Mouse (Mus musculus): ENCODE measurements at regions not wholly inside any gene's neighbourhood (a gene's known extent, or its start where the extent isn't known, plus 50 kb on each side); places are given as distances from the start of the nearest gene placed in this dataset.
"Not testable (repeated sequence)": the region's sequence is repeated elsewhere in the genome, so short reads cannot be mapped to it uniquely, and the experiment has no call there.

DNA sequence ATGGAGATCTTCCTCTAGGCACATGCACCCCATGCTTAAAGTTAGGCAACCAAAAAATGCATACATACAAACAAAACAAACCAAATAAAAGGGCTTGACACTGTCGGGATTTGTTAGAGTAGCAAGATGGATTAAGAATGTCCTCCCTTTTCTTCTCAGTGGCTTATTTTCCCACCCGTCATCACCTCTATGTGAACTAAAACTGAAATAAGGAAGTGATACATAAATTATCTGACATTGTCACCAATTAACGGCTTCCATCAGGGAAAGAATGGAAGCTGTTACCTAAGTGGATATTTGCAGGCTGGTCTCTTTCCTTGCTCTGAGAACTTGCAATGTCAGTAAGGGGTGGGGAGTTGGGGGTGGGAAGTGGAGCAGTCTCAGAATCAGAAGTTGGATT, 541.5 kb downstream of the Diaph3 start:
- no peaks in the 10 kb centered on the region for H3K36me3 ChIP-seq (ENCODE audit: control insufficient read depth, insufficient read depth, low read length)
- H3K4me3 ChIP-seq (ENCODE audit: low read depth, low read length), result no peak overlapping the region
- H3K27me3 ChIP-seq (replicated peaks; ENCODE audit: control insufficient read depth, insufficient read depth, low read length), result no peaks in the 10 kb centered on the region
- DNase-seq (ENCODE audit: low spot score) (no peak), ATAC-seq (ENCODE audit: low read depth) (no peak)
- 75% methylated on average over 3 of the region's 3 CpGs for WGBS
- no peaks in the 10 kb centered on the region for H3K4me1 ChIP-seq (ENCODE audit: control insufficient read depth, insufficient read depth, low read length)
- H3K4me2 ChIP-seq (ENCODE audit: low read depth, low read length), result no peak overlapping the region
- no peak overlapping the region for H3K9ac ChIP-seq (ENCODE audit: low read depth, low read length)
- no peaks in the 10 kb centered on the region for H3K9me3 ChIP-seq (ENCODE audit: control insufficient read depth, low read length)
- H3K27ac ChIP-seq (replicated peaks; ENCODE audit: low read depth, low read length), result no peak overlapping the region

GRCm38 (mm10) chr14:86588525-86588924, 552.5 kb downstream of the Diaph3 start:
- Histone ChIP-seq H3K9me3 (ENCODE audit: control insufficient read depth, low read length) (no peaks in the 10 kb centered on the region), H3K27ac (replicated peaks; ENCODE audit: low read depth, low read length) (no peak overlapping the region), H3K4me2 (ENCODE audit: low read depth, low read length) (no peak overlapping the region), H3K27me3 (replicated peaks; ENCODE audit: control insufficient read depth, insufficient read depth, low read length) (no peaks in the 10 kb centered on the region), H3K4me1 (ENCODE audit: control insufficient read depth, insufficient read depth, low read length) (no peaks in the 10 kb centered on the region), H3K36me3 (ENCODE audit: control insufficient read depth, insufficient read depth, low read length) (no peaks in the 10 kb centered on the region), H3K9ac (ENCODE audit: low read depth, low read length) (no peak overlapping the region), H3K4me3 (ENCODE audit: low read depth, low read length) (no peak overlapping the region)
- DNase-seq (ENCODE audit: low spot score) (no peak), ATAC-seq (ENCODE audit: low read depth) (no peak)
- WGBS, result 85% methylated on average over 2 of the region's 2 CpGs

DNA sequence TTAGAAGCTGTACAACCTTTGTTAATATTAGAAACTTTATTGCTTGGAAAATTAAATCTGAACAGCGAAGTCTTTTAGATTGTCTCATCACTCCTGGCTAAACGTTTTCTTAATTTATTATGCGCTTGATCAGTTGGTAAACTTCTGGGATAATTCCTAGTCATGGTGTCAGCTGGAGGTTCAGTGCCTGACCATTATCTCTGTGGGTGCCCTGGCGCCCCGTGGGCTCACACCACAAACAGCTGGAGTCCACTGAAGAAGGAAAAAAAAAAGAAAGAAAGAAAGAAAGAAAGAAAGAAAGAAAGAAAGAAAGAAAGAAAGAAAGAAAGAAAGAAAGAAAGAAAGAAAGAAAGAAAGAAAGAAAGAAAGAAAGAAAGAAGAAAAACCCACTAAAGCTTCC, 555.1 kb downstream of the Diaph3 start:
- H3K27ac ChIP-seq (replicated peaks; ENCODE audit: low read depth, low read length); H3K9ac ChIP-seq (ENCODE audit: low read depth, low read length); H3K4me3 ChIP-seq (ENCODE audit: low read depth, low read length); DNase-seq (ENCODE audit: low spot score); H3K4me1 ChIP-seq (ENCODE audit: control insufficient read depth, insufficient read depth, low read length); H3K27me3 ChIP-seq (replicated peaks; ENCODE audit: control insufficient read depth, insufficient read depth, low read length); ATAC-seq (ENCODE audit: low read depth); H3K9me3 ChIP-seq (ENCODE audit: control insufficient read depth, low read length); H3K36me3 ChIP-seq (ENCODE audit: control insufficient read depth, insufficient read depth, low read length); H3K4me2 ChIP-seq (ENCODE audit: low read depth, low read length): not testable (repeated sequence)
- WGBS, result 53% methylated on average over 5 of the region's 5 CpGs

GRCm38 (mm10) chr14:86562728-86563127, 578.3 kb downstream of the Diaph3 start:
- Histone ChIP-seq H3K9me3 (ENCODE audit: control insufficient read depth, low read length) (no peaks in the 10 kb centered on the region), H3K4me1 (ENCODE audit: control insufficient read depth, insufficient read depth, low read length) (no peaks in the 10 kb centered on the region), H3K9ac (ENCODE audit: low read depth, low read length) (no peak overlapping the region), H3K4me2 (ENCODE audit: low read depth, low read length) (no peak overlapping the region), H3K4me3 (ENCODE audit: low read depth, low read length) (no peak overlapping the region), H3K27ac (replicated peaks; ENCODE audit: low read depth, low read length) (no peak overlapping the region), H3K36me3 (ENCODE audit: control insufficient read depth, insufficient read depth, low read length) (no peaks in the 10 kb centered on the region), H3K27me3 (replicated peaks; ENCODE audit: control insufficient read depth, insufficient read depth, low read length) (no peaks in the 10 kb centered on the region)
- ATAC-seq (ENCODE audit: low read depth) (no peak), DNase-seq (ENCODE audit: low spot score) (peak; percentile 12)
- WGBS, result 57% methylated on average over 2 of the region's 2 CpGs

- ATAC-seq (ENCODE audit: low read depth), result no peak
- Histone ChIP-seq H3K36me3 (ENCODE audit: control insufficient read depth, insufficient read depth, low read length) (no peaks in the 10 kb centered on the region), H3K27me3 (replicated peaks; ENCODE audit: control insufficient read depth, insufficient read depth, low read length) (no peaks in the 10 kb centered on the region), H3K4me2 (ENCODE audit: low read depth, low read length) (no peak overlapping the region), H3K27ac (replicated peaks; ENCODE audit: low read depth, low read length) (no peak overlapping the region), H3K4me3 (ENCODE audit: low read depth, low read length) (no peak overlapping the region), H3K4me1 (ENCODE audit: control insufficient read depth, insufficient read depth, low read length) (no peaks in the 10 kb centered on the region), H3K9me3 (ENCODE audit: control insufficient read depth, low read length) (no peaks in the 10 kb centered on the region), H3K9ac (ENCODE audit: low read depth, low read length) (no peak overlapping the region)
- no peak for DNase-seq (ENCODE audit: low spot score)
- WGBS, result 72% methylated on average over 5 of the region's 5 CpGs
Measured at GRCm38 (mm10) chr14:86537992-86538391, 603.0 kb downstream of the Diaph3 start.

DNA sequence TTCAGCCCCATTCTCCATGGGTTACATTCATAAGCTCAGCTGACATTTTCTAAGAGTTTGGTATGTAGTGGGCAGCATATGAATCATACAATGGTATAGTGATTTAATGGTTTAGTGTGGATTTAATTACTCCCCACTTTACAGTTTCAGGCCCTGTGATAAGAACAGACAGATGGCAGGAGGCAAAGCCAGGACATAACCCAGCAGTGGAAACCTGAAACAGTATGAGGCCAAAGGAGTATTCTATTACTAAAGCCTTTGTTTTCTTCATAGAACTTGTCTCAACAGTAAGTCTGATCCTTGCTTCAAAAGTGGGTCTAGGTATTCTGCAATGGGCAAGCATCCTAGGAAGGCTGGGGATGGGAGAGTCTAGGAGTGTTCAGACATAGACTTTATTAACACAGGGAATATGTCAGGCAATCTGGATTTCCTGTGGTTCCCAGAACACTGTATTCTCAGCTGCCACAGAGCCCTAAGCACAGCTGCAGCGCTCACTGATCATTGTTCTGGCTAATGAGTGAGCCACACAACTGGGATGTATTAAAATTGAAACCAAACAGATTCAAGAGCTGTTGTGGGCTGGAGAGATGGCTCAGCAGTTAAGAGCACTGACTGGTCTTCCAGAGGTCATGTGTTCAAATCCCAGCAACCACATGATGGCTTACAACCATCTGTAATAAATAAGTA, 604.6 kb downstream of the Diaph3 start:
- no peak overlapping the region for H3K4me3 ChIP-seq (ENCODE audit: low read depth, low read length)
- peak; percentile 82 for ATAC-seq (ENCODE audit: low read depth)
- WGBS, result 55% methylated on average over 1 of the region's 1 CpGs
- H3K4me1 ChIP-seq (ENCODE audit: control insufficient read depth, insufficient read depth, low read length), result no peaks in the 10 kb centered on the region
- no peak overlapping the region for H3K27ac ChIP-seq (replicated peaks; ENCODE audit: low read depth, low read length)
- no peaks in the 10 kb centered on the region for H3K9me3 ChIP-seq (ENCODE audit: control insufficient read depth, low read length)
- no peak overlapping the region for H3K9ac ChIP-seq (ENCODE audit: low read depth, low read length)
- no peaks in the 10 kb centered on the region for H3K27me3 ChIP-seq (replicated peaks; ENCODE audit: control insufficient read depth, insufficient read depth, low read length)
- H3K36me3 ChIP-seq (ENCODE audit: control insufficient read depth, insufficient read depth, low read length), result no peaks in the 10 kb centered on the region
- peak; percentile 61 for DNase-seq (ENCODE audit: low spot score)
- no peak overlapping the region for H3K4me2 ChIP-seq (ENCODE audit: low read depth, low read length)

- Histone ChIP-seq H3K9me3 (ENCODE audit: control insufficient read depth, low read length) (no peaks in the 10 kb centered on the region), H3K27ac (replicated peaks; ENCODE audit: low read depth, low read length) (no peak overlapping the region), H3K36me3 (ENCODE audit: control insufficient read depth, insufficient read depth, low read length) (no peaks in the 10 kb centered on the region), H3K4me2 (ENCODE audit: low read depth, low read length) (no peak overlapping the region), H3K4me1 (ENCODE audit: control insufficient read depth, insufficient read depth, low read length) (no peaks in the 10 kb centered on the region), H3K4me3 (ENCODE audit: low read depth, low read length) (no peak overlapping the region), H3K9ac (ENCODE audit: low read depth, low read length) (no peak overlapping the region), H3K27me3 (replicated peaks; ENCODE audit: control insufficient read depth, insufficient read depth, low read length) (no peaks in the 10 kb centered on the region)
- 93% methylated on average over 9 of the region's 9 CpGs for WGBS
- DNase-seq (ENCODE audit: low spot score) (no peak), ATAC-seq (ENCODE audit: low read depth) (no peak)
Measured at GRCm38 (mm10) chr14:86510408-86510807, 630.6 kb downstream of the Diaph3 start.

DNA sequence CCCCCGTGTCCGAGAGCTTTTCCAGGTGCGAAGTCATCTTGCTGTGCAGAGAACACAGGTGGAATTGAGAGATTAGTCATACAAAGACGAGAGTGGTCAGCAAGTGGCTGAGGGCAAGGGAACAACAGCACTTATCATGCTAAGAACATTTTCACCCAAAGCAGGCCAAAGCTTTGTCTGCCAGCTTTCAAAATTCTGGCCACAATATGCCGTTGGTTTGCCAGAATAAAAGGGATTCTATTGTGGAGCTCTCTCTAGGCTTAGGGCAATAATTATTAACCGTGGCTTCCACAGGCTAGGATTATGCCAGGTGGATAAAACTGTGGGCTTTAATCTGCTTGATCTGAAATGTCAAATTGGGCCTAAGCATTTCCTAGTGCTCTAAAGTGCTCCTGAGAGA, 631.3 kb downstream of the Diaph3 start:
- H3K27ac ChIP-seq (replicated peaks; ENCODE audit: low read depth, low read length), result no peak overlapping the region
- ATAC-seq (ENCODE audit: low read depth) (no peak), DNase-seq (ENCODE audit: low spot score) (no peak)
- no peaks in the 10 kb centered on the region for H3K9me3 ChIP-seq (ENCODE audit: control insufficient read depth, low read length)
- H3K4me3 ChIP-seq (ENCODE audit: low read depth, low read length), result no peak overlapping the region
- H3K9ac ChIP-seq (ENCODE audit: low read depth, low read length), result no peak overlapping the region
- 79% methylated on average over 6 of the region's 6 CpGs for WGBS
- no peaks in the 10 kb centered on the region for H3K36me3 ChIP-seq (ENCODE audit: control insufficient read depth, insufficient read depth, low read length)
- H3K27me3 ChIP-seq (replicated peaks; ENCODE audit: control insufficient read depth, insufficient read depth, low read length), result no peaks in the 10 kb centered on the region
- no peak overlapping the region for H3K4me2 ChIP-seq (ENCODE audit: low read depth, low read length)
- no peaks in the 10 kb centered on the region for H3K4me1 ChIP-seq (ENCODE audit: control insufficient read depth, insufficient read depth, low read length)

- WGBS, result 83% methylated on average over 6 of the region's 6 CpGs
- DNase-seq (ENCODE audit: low spot score), result no peak
- Histone ChIP-seq H3K27ac (replicated peaks; ENCODE audit: low read depth, low read length) (no peak overlapping the region), H3K27me3 (replicated peaks; ENCODE audit: control insufficient read depth, insufficient read depth, low read length) (no peaks in the 10 kb centered on the region), H3K4me2 (ENCODE audit: low read depth, low read length) (no peak overlapping the region), H3K9me3 (ENCODE audit: control insufficient read depth, low read length) (no peaks in the 10 kb centered on the region), H3K4me1 (ENCODE audit: control insufficient read depth, insufficient read depth, low read length) (no peaks in the 10 kb centered on the region), H3K36me3 (ENCODE audit: control insufficient read depth, insufficient read depth, low read length) (no peaks in the 10 kb centered on the region), H3K4me3 (ENCODE audit: low read depth, low read length) (no peak overlapping the region), H3K9ac (ENCODE audit: low read depth, low read length) (no peak overlapping the region)
- ATAC-seq (ENCODE audit: low read depth), result no peak
Measured at GRCm38 (mm10) chr14:86506286-86506685, 634.7 kb downstream of the Diaph3 start.
